Mouse (Mus musculus) left cerebral cortex, postnatal 36 days (tissue): ENCODE measurements around the gene Selenof. TPM values are rescaled to one million over a fixed set of nuclear protein-coding genes. Genes with fewer than 3 reads are reported as not detected.
A peak's percentile ranks its signal among the peaks of the same experiment; 100 is the strongest.

Source experiments
- DNase-seq, 2 experiments: peaks; one replicate each; pipeline ENCODE4 v3.0.0; 2021 to 2022; ENCODE audit warnings: low spot score in 2 of 2, mixed read lengths in 1 of 2
- intact Hi-C: fragments of 180-260 bp; cut with DNase I; formaldehyde crosslinking; loops from one replicate; pipeline ENCODE4 v1.15.1; 2025
- total RNA-seq, 2 experiments: library from RNA; stranded (reverse); gene quantifications; 2 replicates each; pipeline ENCODE4 v1.2.3; 2021

The Selenof gene
- total RNA-seq: 100 to 1,000 TPM; 205 to 224 TPM

DNA sequence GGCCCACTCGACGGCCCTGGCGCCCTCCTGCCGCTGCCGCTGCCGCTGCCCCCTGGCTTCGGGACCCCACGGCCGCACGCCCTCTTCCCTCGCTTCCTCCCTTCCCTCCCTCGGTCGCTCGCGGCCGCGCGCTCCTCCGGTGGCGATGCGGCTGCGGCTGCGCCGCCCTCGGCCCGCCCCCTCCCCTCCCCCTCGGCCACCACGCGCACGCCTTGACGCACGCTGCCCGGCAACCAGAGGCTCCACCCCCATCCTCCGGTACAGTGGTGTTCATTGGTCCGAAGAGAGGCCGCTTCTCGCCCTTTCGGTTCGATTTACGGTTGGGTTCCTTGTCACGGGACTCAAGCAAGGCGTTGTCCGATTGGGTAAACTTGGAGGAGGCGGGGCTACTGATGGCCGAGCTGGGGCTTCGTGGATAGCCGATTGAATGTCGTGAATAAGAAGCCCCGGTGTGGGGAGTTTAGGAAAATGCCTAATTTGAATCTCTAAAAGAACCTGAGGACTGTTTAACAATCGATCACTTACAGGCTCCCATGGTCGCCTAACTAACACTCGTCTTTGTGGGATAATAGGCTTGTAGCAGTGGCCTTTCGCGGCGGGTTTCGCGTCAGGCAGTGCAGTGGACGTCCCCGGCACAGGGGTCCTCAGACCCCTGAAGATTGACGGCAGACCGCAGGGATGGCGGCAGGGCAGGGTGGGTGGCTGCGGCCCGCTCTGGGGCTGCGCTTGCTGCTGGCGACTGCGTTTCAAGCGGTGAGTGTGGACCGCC lies at the start of gene Selenof, which contains the start of gene Hs2st1:
TSS of gene Selenof (plus strand) at position 258 of the 769 bp plus-strand sequence.
TSS of gene Hs2st1 (minus strand) at position 135 of the 769 bp plus-strand sequence.
- DNase-seq: peak; percentile 95 to 97
- intact Hi-C loops: no loop called here

DNA sequence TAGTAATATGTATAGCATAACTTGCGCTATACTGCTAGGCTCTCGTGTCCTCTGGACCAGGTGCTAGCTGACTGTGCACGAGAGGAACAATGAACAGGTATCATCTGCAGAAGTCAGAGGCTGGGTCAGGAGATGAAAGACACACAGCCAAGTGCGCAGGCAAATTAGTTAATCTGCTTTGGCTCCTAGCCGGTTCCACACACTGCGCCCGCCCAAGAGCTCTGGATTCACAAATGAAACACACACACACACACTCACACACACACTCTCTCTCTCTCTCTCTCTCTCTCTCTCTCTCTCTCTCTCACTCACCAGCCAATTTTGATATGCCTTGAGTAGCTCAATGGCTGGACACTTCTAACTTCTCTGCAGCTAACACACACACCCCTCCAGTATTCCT lies 42.2 kb upstream of the Selenof start:
- no peak for DNase-seq
- intact Hi-C loops: no loop called here

DNA sequence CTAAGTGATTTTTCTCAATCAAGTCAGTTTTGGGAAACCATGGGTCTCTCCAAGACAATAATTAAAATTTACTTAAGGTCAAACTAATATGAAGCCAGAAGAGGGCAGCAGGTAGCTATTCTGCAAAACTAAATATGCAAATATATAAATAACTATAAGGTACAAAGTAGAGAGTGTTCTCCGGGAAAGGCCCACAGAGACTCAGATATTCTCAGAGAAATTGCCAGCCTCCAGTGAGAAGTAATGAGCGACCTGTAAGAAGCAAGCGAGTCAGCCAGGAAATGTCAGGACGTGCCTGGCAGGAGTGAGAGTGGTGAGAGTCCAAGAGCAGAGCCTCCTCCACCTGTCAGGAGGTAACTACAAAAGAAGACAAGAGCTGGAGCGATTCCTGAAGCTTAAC lies 39.1 kb upstream of the Selenof start:
- no peak for DNase-seq
- intact Hi-C loops: loop anchor here (5.0 kb wide), 2 partner anchors 36 to 81 kb away; no protein-coding TSS in a partner anchor

DNA sequence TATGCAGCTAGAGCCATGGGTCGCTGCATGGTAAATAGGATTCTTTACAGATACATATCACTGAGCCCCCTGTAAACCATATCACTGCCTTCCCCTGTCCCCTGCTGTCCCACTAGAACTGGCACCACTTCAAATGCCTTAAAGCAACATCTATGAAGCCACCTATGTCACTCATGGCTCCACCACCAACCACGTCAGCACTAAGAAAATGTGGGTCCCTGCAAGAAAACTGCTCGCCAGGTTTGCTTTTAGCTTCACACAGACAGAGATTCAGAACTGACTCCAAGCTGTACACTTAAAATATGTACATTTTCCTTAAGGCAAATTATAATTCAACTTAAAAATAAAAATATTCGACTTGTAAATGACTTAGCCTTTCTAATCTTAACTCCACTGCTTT lies 35.0 kb upstream of the Selenof start:
- intact Hi-C loops: no loop called here
- no peak for DNase-seq

DNA sequence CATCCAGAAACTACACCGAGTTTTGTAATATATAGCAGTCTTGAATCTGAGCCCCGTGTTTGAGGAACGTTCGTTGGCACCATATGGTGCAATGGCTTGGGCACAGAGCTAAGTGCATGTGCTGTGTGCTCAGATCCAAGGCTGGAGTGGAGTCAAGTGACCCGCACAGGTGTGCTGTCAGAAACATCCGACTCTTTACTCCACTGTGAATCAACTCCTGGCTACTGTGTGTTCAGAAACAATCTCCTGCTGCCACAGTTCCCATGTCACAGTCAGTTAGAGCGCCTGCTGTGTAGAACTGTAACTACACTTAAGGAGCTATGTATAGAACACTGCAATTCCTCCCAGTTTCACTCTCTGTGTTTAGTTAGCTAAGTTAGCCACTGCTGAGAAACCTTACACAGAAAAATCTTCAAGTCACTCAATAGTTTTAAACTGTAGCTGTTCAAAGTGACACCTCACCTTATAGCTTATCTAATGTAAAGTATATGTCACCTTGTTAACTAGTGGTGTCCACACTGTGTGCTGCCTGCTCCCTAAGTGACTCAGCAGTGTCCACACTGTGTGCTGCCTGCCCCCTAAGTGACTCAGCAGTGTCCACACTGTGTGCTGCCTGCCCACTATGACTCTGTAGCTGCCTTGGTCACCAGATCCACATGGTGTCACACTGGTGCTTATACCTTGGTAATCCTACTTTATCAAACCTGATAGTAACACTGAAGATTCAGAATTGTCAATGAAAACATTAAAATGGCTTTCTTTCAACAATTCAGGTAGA lies 32.8 kb upstream of the Selenof start:
- peak; percentile 41 to 46 for DNase-seq

DNA sequence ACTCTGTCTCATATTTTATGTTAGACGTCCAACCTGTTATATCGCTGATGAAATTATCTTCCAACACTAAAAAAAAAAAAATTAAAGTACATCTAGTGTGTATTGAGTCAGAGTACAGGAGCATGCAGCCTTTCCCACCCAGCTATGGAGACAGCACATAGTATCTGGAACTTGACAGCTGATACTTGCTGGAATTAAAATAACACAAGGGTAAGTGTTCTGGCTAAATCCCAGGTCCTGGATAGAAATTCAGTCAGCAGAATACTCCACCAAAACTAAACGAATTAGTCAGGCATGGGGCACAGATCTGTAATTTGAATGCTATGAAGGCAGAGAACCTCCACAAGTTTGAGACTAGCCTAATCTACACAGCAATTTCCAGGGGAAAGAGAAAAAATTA lies 31.1 kb upstream of the Selenof start:
- no peak for DNase-seq
- intact Hi-C loops: no loop called here

More for the DNA sequence above, 32.8 kb upstream of the Selenof start:
- intact Hi-C loops: no loop called here

DNA sequence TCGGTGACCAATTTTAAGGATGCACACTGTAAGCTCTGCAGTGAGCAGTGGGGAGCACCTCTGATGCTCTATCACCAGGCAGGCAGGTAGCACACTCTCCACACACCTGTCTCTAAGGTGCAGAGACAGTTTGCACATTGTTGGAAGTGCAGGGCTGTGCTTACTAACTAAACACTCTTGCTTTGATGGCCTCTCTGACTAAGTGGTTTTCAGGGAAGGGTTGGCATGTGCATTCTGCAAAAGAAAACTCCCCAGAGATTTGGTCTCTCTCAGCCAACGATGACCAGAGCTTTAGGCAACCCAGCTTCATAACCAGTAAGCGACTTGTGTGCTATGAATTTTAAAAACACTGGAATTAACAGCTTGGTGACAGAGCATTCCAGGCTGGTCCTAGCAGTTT lies 29.3 kb upstream of the Selenof start:
- intact Hi-C loops: no loop called here

DNA sequence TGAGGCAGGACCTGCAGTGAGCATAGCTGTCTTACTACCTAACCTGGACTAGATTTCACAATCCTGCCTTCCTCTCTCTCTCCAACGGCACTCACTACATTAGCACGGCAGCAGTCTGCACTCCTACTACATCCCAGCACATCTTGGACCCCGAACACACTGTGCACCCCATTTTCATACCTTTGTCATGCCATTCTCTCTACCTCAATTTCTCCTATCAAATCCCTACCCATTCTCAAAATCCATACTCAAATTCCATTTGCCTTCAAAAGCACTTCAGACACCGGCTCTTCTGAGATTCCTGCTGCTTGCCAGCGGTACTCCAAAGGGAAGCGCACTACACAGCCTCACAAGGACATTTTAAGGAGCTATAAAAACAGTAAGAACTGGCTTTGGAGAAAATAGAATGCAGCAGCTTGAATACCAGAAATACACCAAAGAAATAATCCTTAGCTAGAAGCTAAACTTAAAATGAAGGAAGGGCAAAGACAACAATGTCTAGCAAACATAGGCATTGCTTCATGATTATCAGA lies 28.1 kb upstream of the Selenof start:
- intact Hi-C loops: no loop called here
- DNase-seq: no peak

More for the DNA sequence above, 29.3 kb upstream of the Selenof start:
- no peak for DNase-seq

DNA sequence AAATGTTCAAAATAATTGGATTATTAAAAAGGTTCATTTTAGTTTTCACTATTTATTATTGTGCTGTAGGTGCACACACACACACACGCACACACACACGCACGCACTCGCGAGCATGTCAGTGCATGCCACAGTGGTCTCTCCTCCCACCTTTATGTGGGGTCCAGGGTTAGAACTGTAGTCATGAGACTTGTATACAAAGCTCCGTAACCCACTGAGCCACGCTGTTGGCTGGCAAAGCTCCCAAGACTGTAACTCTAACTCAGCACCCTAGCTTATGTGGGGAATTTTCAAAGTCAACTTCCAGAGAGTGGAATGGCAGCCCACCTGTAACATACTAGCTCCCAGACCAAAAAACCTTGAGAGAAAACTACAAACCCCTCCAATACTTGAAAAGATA lies 25.0 kb upstream of the Selenof start:
- DNase-seq: no peak
- intact Hi-C loops: no loop called here

DNA sequence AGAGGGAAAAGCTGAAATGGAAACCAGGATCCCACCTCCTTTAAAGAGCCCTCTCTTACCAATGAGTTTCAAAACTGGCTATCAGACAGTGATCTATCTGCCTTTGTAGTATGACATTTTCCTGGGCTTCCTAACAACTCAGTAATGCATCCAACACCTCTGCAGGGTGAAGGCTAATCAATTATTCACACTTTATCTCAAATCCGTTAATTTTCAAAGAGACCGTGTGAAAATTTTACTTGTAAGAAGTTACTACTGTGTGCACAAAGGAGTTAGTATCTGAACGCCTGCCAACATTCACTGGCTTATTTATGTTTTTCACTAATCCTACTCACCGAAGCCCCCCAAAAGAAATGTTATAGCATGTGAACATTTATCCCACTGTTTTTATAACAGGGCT lies 24.3 kb upstream of the Selenof start:
- DNase-seq: no peak
- intact Hi-C loops: no loop called here

DNA sequence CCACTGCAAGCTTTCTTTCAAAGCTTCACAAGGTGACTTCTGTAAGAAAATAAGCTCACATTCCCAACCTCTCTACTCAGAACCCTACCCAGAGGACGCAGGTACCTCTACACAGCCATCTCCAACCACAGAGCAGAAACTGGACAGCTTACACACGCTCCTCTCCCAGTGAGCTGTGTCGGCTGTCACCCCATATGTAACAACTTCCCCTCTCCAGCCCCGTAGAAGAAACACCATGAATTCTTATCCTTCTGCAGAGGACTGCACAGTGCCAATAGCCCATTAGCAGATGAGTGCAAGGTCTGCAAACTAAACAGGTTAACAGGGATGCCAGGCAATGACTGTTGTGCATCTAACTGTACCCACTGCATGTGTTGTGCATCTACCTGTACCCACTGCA lies 23.6 kb upstream of the Selenof start:
- DNase-seq: no peak
- intact Hi-C loops: no loop called here

DNA sequence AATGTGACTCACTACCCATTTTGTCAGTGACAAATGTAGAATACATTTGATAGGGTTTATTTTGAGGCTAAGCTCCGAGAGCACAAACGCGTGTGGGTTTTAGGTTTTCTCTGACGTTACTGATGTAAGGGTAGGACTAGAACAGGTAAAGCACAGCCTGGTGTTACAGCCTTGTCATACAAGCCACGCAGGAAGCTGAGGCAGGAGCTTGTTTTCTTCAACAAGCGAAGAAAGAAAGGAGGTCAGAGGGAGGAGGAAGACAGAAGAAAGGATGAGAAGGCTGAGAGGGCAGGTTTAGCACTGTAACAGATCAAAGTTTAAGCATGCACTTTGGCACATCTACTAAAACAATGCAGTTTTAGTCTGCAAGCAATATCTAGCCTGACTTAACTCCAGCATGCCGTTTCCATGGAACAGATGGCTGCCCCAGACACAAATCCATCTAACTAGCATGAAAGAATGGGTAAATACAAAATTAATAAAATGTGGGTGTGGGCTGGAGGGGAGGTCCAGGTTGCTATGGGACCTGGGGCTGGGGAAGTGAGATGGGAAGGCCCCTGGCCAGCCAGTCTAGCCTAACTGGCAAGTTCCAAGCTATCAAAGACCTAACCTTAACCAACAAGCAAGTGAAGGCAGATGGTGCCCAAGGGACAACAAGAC lies 21.8 kb upstream of the Selenof start:
- DNase-seq: no peak
- intact Hi-C loops: no loop called here

DNA sequence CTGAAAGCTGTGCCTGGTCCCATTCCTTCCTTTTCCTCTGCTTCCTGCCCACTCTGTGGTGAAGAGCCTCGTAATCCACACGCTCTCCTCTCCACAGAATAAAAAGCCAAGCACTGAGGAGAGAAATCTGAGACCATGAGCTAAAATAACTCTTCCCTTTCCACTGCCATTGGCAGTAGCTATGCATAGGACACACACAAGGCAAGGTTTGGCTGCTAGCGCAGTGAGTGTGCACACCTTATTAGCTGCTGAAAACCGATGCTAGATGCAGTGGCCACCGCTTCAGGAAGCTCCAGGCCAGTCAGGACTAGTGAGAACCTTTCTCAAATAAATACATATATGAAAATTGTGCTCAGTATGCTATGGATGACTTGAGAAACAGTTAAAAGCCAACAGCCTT lies 20.1 kb upstream of the Selenof start:
- DNase-seq: no peak
- intact Hi-C loops: no loop called here

DNA sequence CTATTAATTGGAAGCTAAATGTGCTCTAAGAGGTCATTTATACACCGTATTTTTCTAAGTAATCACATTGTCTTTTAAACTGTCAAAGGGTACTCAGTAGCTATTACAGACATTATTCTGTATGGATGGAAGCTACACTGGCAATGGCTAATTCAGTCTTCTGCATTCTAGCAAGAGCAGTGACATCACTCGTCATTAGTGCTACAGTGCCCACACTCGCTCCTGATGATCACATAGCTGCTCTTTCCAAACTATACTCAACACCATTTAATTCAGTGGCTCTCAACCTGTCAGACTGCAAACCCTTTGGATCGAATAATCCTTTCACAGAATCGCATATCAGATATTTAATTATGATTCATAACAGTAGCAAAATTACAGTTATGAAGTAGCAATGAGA lies 19.4 kb upstream of the Selenof start:
- intact Hi-C loops: no loop called here

DNA sequence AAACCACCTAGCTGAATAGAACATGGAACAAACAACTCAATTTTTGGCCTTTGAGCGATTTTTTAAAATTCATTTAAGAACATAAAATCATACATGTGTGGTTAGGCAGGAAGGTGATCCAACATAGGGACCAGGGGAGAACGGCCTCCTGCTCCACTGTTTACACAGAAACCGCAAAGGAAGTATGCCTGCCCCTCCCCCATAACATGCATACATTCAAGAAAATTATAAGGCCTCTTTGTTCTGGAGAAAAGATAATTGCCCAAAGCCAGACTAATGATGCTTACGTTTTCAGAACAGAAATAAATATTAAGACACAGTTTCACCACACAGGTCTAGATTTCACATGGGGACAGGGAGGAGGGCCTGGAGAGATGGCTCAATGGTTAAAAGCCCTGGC lies 18.7 kb upstream of the Selenof start:
- intact Hi-C loops: no loop called here

More for the DNA sequence above, 19.4 kb upstream of the Selenof start:
- DNase-seq: no peak

DNA sequence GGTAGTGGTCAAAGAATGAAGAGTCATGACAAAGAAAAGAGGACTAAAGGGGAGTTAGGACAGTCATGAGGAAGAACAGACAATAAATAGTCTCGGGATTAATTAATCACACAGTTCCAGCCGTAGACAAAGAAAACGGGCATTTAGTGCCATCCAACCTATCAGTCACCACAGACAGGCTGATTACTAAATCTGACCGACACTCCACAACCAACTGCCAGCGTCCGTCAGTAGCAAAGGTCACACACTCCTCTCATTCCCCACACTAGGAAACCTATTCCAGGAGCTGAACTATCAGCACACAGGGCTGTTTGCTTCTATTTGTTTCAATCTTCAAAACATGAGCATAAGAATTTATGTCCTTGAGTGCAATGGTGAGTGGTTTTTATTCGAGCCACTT lies 16.2 kb upstream of the Selenof start:
- intact Hi-C loops: no loop called here
- DNase-seq: no peak

More for the DNA sequence above, 18.7 kb upstream of the Selenof start:
- no peak for DNase-seq

DNA sequence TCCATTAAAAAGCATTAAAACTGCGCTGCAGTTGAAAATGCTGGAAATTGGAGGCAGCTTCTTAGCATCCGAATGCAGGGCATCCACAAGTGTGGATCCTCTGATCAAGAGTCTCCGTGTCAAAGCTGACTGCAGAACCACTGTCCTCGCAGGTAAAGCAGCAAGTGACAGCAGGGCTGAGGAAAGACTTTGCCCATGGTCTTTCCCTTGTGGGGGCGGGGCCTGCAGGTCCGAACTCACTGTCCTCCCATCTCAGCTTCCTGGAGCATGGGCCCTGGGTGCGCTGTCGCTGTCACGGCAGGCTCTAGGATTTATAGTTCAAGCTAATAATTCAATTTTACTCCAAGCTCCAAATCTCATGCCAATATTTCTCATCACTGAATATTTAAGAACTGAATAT lies 15.6 kb upstream of the Selenof start:
- no peak for DNase-seq
- intact Hi-C loops: no loop called here

DNA sequence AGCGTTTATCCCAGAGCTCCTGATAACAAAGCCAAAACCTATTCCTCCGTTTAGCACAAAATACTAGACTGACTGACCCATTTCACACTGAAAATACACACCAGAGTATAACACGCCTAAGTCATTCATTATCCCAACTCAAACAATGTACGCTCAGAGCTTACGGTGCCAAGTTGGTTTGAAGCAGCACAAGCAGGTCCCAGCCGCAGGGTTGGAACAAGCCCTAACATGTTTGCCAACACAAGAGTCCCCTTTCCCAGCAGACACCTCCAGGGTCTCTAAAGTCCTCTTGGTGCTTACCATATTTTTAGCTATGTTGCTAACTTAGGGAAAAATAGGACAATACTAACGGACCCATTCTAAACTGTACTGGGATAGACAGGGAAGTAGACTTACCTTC lies 15.0 kb upstream of the Selenof start:
- DNase-seq: no peak
- intact Hi-C loops: no loop called here

DNA sequence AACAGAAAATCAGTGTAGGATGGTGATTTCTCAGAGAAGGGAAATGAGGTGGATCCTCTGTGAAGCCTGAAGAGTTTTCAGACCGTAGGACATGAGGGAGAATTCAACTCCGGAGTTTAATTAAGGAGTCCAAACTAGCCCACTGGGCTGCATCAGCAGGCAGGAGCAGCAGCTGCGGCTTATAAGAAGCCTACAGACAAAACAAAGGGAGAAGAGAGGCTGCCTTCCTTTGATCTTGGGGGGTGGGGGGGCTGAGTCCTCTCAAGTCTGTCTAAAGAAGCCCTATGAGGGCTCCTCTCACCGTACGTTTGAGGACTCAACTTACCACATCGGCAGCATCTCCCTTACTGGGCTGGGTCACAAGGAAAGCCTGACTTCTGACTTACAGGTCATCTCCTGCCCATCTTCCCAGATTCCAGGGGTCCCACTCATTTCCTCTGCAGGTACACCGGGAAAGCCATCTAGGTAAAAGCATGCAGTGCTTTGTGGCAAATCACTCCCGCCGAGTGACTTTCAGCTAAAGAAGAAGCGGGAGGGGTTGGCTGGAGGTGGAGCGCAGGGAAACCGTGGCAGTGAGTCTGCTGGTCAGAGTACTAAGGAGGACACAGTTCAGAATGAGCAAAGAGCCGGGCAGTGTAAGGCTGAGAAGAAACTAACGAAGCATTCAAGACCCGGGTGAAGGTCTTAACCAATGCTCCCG lies 13.3 kb upstream of the Selenof start:
- intact Hi-C loops: no loop called here
- DNase-seq: no peak

DNA sequence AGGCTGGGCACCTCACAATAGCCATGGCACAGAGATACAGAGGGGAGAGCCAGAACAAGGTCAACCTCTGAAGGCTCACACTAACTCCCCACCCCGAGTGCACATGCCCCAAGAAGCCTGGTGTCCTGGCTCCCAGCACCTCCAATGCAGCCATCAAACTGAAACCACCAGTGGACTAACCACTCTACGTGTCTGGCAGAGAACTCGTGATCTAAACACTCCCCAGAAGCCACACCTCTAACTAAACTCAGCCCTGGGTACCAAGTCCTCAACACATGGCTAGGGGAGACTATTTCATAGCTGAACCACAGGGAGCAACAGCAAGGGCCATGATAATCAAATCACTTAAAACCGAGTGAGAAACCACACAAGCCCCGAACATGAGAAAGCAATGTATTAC lies 11.8 kb upstream of the Selenof start:
- intact Hi-C loops: no loop called here
- DNase-seq: no peak
